Mouse (Mus musculus): Measurements from ENCODE around the gene Rnf19b. TPM values are rescaled to one million over a fixed set of nuclear protein-coding genes. Genes with fewer than 3 reads are reported as not detected.

Gene Rnf19b
- polyA plus RNA-seq, 1 experiment from 2014 or later, result 9.3 TPM

DNA sequence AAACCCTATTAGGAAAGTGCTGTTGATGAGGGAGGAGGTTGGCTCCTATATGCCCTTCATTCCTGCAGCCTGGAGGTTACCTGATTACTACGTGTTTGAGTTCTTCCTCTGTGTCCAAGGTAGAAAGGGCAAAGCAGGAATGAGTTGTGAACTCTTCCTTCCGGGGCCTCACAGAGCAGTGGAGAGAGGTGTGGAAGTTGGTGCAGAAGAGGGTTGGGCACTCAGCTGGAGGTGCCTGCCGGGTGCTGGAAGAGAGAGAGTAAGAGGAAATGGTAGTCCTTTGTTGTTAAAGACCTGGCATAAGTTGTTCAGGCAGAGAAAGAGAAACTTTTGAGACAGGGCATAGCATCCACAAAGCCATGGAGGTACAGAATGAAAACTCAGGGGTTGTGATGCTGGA, 23.9 kb downstream of the Rnf19b start:
- WGBS, result 88% methylated on average over 3 of the region's 3 CpGs
- Histone ChIP-seq H3K9me3 (ENCODE audit: control insufficient read depth, low read length) (no peaks in the 10 kb centered on the region), H3K27ac (ENCODE audit: low read depth, low read length) (no peak overlapping the region), H3K4me1 (ENCODE audit: control insufficient read depth, insufficient read depth, low read length) (no peaks in the 10 kb centered on the region), H3K4me2 (no peak overlapping the region), H3K4me3 (ENCODE audit: low read depth, low read length) (no peak overlapping the region), H3K36me3 (ENCODE audit: control insufficient read depth, insufficient read depth, low read length) (peaks cover 5% of the 10 kb centered on the region; the same call in 1 of the 2 replicates), H3K9ac (ENCODE audit: low read length) (no peak overlapping the region), H3K27me3 (ENCODE audit: control insufficient read depth, insufficient read depth, low read length) (no peaks in the 10 kb centered on the region)
- DNase-seq (ENCODE audit: low spot score, missing footprints), result no peak
- no peak for ATAC-seq (ENCODE audit: low FRiP score)

DNA sequence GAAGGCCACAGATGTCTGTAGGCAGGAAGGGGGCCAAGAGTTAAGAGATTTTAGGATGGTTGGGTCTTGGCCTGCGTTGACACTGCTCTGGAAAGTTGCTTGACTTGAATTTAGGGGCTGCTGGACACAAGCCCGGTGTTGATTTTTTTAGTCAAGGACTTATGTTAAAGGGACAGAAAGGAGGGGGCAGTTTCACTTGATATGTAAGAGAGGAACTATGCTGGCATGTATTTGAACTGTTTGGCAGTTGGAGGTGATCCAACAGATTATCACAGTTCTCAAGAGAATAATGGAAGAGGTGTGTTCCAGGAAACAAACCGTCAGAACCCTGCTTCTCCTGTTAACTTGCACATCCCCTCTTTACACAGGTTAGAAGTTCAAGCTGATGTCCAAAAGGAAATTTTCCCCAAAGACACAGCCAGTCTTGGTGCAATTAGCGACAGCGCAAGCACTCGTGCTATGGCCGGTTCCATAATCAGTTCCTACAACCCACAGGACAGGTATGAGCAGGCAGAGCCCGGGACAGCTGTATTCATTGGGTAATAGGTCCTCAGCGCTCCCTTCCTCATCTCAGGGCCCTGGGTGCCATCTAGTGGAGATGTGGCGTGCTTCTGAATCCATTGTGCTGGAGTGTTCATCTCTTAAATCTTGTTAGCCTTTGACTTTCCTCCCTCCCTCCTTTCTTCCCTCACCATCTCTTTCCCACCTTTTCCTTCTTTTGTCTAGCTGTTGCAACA, 24.5 kb downstream of the Rnf19b start:
- Histone ChIP-seq H3K9me3 (ENCODE audit: control insufficient read depth, low read length) (no peaks in the 10 kb centered on the region), H3K4me3 (ENCODE audit: low read depth, low read length) (no peak overlapping the region), H3K36me3 (ENCODE audit: control insufficient read depth, insufficient read depth, low read length) (peaks cover 5% of the 10 kb centered on the region; the same call in 1 of the 2 replicates), H3K27me3 (ENCODE audit: control insufficient read depth, insufficient read depth, low read length) (no peaks in the 10 kb centered on the region), H3K4me2 (no peak overlapping the region), H3K4me1 (ENCODE audit: control insufficient read depth, insufficient read depth, low read length) (no peaks in the 10 kb centered on the region), H3K9ac (ENCODE audit: low read length) (no peak overlapping the region), H3K27ac (ENCODE audit: low read depth, low read length) (no peak overlapping the region)
- WGBS, result 44% methylated on average over 10 of the region's 10 CpGs
- DNase-seq (ENCODE audit: low spot score, missing footprints), result peak; percentile 91
- ATAC-seq (ENCODE audit: low FRiP score), result 0 out of 2 replicates have a peak, but pooled peaks have one; percentile 59

GRCm38 (mm10) chr4:129084896-129085295, 26.8 kb downstream of the Rnf19b start:
- no peak overlapping the region for H3K4me2 ChIP-seq
- no peak overlapping the region for H3K9ac ChIP-seq (ENCODE audit: low read length)
- 92% methylated on average over 9 of the region's 9 CpGs for WGBS
- ATAC-seq (ENCODE audit: low FRiP score), result no peak
- no peak overlapping the region for H3K27ac ChIP-seq (ENCODE audit: low read depth, low read length)
- DNase-seq (ENCODE audit: low spot score, missing footprints), result no peak
- no peaks in the 10 kb centered on the region for H3K9me3 ChIP-seq (ENCODE audit: control insufficient read depth, low read length)
- no peak overlapping the region for H3K4me3 ChIP-seq (ENCODE audit: low read depth, low read length)
- no peaks in the 10 kb centered on the region for H3K27me3 ChIP-seq (ENCODE audit: control insufficient read depth, insufficient read depth, low read length)
- H3K36me3 ChIP-seq (ENCODE audit: control insufficient read depth, insufficient read depth, low read length), result peaks cover 3% of the 10 kb centered on the region; the same call in 1 of the 2 replicates
- no peaks in the 10 kb centered on the region for H3K4me1 ChIP-seq (ENCODE audit: control insufficient read depth, insufficient read depth, low read length)

DNA sequence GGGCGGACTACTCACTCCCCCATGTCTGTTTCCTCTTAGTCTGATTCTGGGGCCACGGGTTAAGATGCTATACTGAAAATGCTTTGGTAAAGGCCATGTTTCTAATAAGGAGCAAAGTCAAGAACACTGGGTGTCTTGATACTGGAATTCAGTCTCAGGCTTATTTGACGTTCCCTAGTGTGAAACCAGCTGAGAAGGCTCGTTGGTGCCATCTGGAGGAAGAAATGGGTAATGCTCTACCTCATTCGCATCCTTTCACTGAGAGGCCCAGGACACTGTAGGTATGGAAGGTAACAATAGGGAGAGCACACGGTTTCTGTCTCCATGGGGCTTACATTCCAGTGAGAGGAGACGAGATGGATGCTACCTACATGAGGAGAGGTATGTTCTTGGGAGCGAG, 28.0 kb downstream of the Rnf19b start:
- Histone ChIP-seq H3K4me1 (ENCODE audit: control insufficient read depth, insufficient read depth, low read length) (no peaks in the 10 kb centered on the region), H3K4me3 (ENCODE audit: low read depth, low read length) (no peak overlapping the region), H3K9ac (ENCODE audit: low read length) (no peak overlapping the region), H3K9me3 (ENCODE audit: control insufficient read depth, low read length) (no peaks in the 10 kb centered on the region), H3K36me3 (ENCODE audit: control insufficient read depth, insufficient read depth, low read length) (no peaks in the 10 kb centered on the region), H3K27ac (ENCODE audit: low read depth, low read length) (no peak overlapping the region), H3K27me3 (ENCODE audit: control insufficient read depth, insufficient read depth, low read length) (no peaks in the 10 kb centered on the region), H3K4me2 (no peak overlapping the region)
- 0 out of 2 replicates have a peak, but pooled peaks have one; percentile 24 for ATAC-seq (ENCODE audit: low FRiP score)
- 30% methylated on average over 8 of the region's 8 CpGs for WGBS
- DNase-seq (ENCODE audit: low spot score, missing footprints), result peak; percentile 99

- DNase-seq (ENCODE audit: low spot score, missing footprints) (no peak), ATAC-seq (ENCODE audit: low FRiP score) (no peak)
- no peaks in the 10 kb centered on the region for H3K36me3 ChIP-seq (ENCODE audit: control insufficient read depth, insufficient read depth, low read length)
- H3K9me3 ChIP-seq (ENCODE audit: control insufficient read depth, low read length), result no peaks in the 10 kb centered on the region
- no peak overlapping the region for H3K4me3 ChIP-seq (ENCODE audit: low read depth, low read length)
- no peaks in the 10 kb centered on the region for H3K27me3 ChIP-seq (ENCODE audit: control insufficient read depth, insufficient read depth, low read length)
- H3K4me1 ChIP-seq (ENCODE audit: control insufficient read depth, insufficient read depth, low read length), result no peaks in the 10 kb centered on the region
- WGBS, result 75% methylated on average over 5 of the region's 5 CpGs
- no peak overlapping the region for H3K27ac ChIP-seq (ENCODE audit: low read depth, low read length)
- H3K9ac ChIP-seq (ENCODE audit: low read length), result no peak overlapping the region
- no peak overlapping the region for H3K4me2 ChIP-seq
Measured at GRCm38 (mm10) chr4:129087850-129088249, 29.8 kb downstream of the Rnf19b start.

DNA sequence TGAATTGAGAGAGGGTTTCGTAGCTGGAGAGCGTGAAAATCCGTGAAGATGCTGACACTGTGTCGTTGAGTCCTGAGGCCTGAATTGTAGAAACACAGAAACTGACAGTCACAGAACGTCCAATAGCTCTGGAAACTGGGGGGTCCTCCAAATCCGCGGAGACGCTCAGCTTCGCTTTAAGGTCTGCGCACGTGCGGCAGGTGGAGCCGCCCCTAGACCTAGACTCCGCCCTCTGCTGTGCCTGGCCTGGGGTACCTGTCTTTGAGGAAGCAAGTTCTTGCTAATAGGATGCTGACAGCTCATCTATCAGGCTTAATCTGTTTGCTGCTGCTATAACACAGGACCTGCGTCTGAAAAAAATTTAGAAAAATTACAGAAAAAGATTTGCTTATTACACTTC, 37.2 kb downstream of the Rnf19b start:
- DNase-seq (ENCODE audit: low spot score, missing footprints) (no peak), ATAC-seq (ENCODE audit: low FRiP score) (no peak)
- WGBS, result 38% methylated on average over 15 of the region's 15 CpGs
- H3K9ac ChIP-seq (ENCODE audit: low read length), result no peak overlapping the region
- no peak overlapping the region for H3K4me3 ChIP-seq (ENCODE audit: low read depth, low read length)
- no peak overlapping the region for H3K4me2 ChIP-seq
- no peak overlapping the region for H3K27ac ChIP-seq (ENCODE audit: low read depth, low read length)
- no peaks in the 10 kb centered on the region for H3K27me3 ChIP-seq (ENCODE audit: control insufficient read depth, insufficient read depth, low read length)
- no peaks in the 10 kb centered on the region for H3K4me1 ChIP-seq (ENCODE audit: control insufficient read depth, insufficient read depth, low read length)
- H3K36me3 ChIP-seq (ENCODE audit: control insufficient read depth, insufficient read depth, low read length), result no peaks in the 10 kb centered on the region
- H3K9me3 ChIP-seq (ENCODE audit: control insufficient read depth, low read length), result no peaks in the 10 kb centered on the region

- Histone ChIP-seq H3K36me3 (ENCODE audit: control insufficient read depth, insufficient read depth, low read length) (no peaks in the 10 kb centered on the region), H3K9ac (ENCODE audit: low read length) (no peak overlapping the region), H3K4me2 (no peak overlapping the region), H3K4me3 (ENCODE audit: low read depth, low read length) (no peak overlapping the region), H3K27me3 (ENCODE audit: control insufficient read depth, insufficient read depth, low read length) (no peaks in the 10 kb centered on the region), H3K27ac (ENCODE audit: low read depth, low read length) (no peak overlapping the region), H3K9me3 (ENCODE audit: control insufficient read depth, low read length) (no peaks in the 10 kb centered on the region), H3K4me1 (ENCODE audit: control insufficient read depth, insufficient read depth, low read length) (no peaks in the 10 kb centered on the region)
- ATAC-seq (ENCODE audit: low FRiP score) (no peak), DNase-seq (ENCODE audit: low spot score, missing footprints) (no peak)
- 80% methylated on average over 7 of the region's 7 CpGs for WGBS
Measured at GRCm38 (mm10) chr4:129097006-129097405, 38.9 kb downstream of the Rnf19b start.

- DNase-seq (ENCODE audit: low spot score, missing footprints), result peak; percentile 41
- Histone ChIP-seq H3K9me3 (ENCODE audit: control insufficient read depth, low read length) (no peaks in the 10 kb centered on the region), H3K27me3 (ENCODE audit: control insufficient read depth, insufficient read depth, low read length) (peaks cover 15% of the 10 kb centered on the region), H3K4me1 (ENCODE audit: control insufficient read depth, insufficient read depth, low read length) (peaks cover 4% of the 10 kb centered on the region; the same call in 1 of the 2 replicates), H3K4me2 (no peak overlapping the region), H3K36me3 (ENCODE audit: control insufficient read depth, insufficient read depth, low read length) (no peaks in the 10 kb centered on the region), H3K27ac (ENCODE audit: low read depth, low read length) (no peak overlapping the region), H3K9ac (ENCODE audit: low read length) (no peak overlapping the region), H3K4me3 (ENCODE audit: low read depth, low read length) (no peak overlapping the region)
- no peak for ATAC-seq (ENCODE audit: low FRiP score)
- 80% methylated on average over 14 of the region's 14 CpGs for WGBS
Measured at GRCm38 (mm10) chr4:129102133-129102829, 44.2 kb downstream of the Rnf19b start.

GRCm38 (mm10) chr4:129105356-129105755, 47.3 kb downstream of the Rnf19b start, which contains the start of gene Tmem54:
Gene Tmem54, plus strand, starts transcription at chr4:129105548.
- ATAC-seq (ENCODE audit: low FRiP score) (no peak), DNase-seq (ENCODE audit: low spot score, missing footprints) (peak; percentile 83)
- Histone ChIP-seq H3K27me3 (ENCODE audit: control insufficient read depth, insufficient read depth, low read length) (peaks cover 15% of the 10 kb centered on the region), H3K9ac (ENCODE audit: low read length) (no peak within 1 kb of the TSS; the same call in 1 of the 2 replicates), H3K9me3 (ENCODE audit: control insufficient read depth, low read length) (no peaks in the 10 kb centered on the region), H3K27ac (ENCODE audit: low read depth, low read length) (no peak within 1 kb of the TSS), H3K4me1 (ENCODE audit: control insufficient read depth, insufficient read depth, low read length) (peaks cover 4% of the 10 kb centered on the region; the same call in 1 of the 2 replicates), H3K4me2 (peak within 1 kb of the TSS; percentile 42), H3K36me3 (ENCODE audit: control insufficient read depth, insufficient read depth, low read length) (no peaks in the 10 kb centered on the region), H3K4me3 (ENCODE audit: low read depth, low read length) (peak within 1 kb of the TSS; percentile 20)
- 1% methylated on average over 40 of the region's 40 CpGs for WGBS
